Comparison of ENCODE assay signal across 8 mouse cellular contexts in the genomic region with DNA sequence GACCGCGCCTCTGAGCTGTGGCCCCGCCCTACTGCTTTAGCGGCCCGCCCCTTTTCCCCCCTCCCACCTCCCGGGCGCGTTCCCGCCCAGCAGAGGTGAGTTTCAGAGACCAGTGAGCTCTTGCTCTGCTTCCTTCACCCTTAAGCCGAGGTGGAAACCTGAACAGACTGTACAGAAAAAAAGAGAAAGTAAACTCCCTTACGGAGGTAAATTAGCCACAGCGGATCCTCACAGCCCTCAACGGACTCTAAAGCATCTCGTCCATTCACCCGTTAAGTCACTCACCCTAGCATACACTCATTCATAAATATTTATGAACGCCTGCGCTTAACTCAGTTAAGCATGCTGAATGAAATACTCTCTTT. TPM values are rescaled to one million over a fixed set of nuclear protein-coding genes. Genes with fewer than 3 reads are reported as not detected.
DNase-seq lines count a peak whose midpoint lies in the region; ATAC-seq and TF ChIP-seq lines count a peak whose summit lies in the region.

No protein-coding gene starts in this region.

- H3K79me2 ChIP-seq in macrophage (ENCODE audit: inconsistent target), result peaks cover 16% of the 10 kb centered on the region; the same call in 1 of the 2 replicates

- H3K4me3 ChIP-seq in heart, embryonic 10.5 days, result peak overlapping the region; percentile 82
- H3K4me3 ChIP-seq in E14TG2a.4 (replicated peaks; ENCODE audit: low read length) (peak overlapping the region; percentile 45; the same call in 1 of the 2 replicates), macrophage (ENCODE audit: inconsistent target) (peak overlapping the region; percentile 52)
- H3K4me3 ChIP-seq in forebrain, embryonic 16.5 days (replicated peaks; ENCODE audit: low read length), result peak overlapping the region; percentile 88

- peak overlapping the region; percentile 82 for H3K4me2 ChIP-seq in forebrain, embryonic 16.5 days (ENCODE audit: low read length)

- no peak for TF ChIP-seq CTCF in E14TG2a.4 (conservative IDR thresholded peaks at IDR 0.05; ENCODE audit: low read length)

- peaks cover 25% of the 10 kb centered on the region for H3K4me1 ChIP-seq in heart, embryonic 10.5 days
- peaks cover 24% of the 10 kb centered on the region for H3K4me1 ChIP-seq in E14TG2a.4 (replicated peaks; ENCODE audit: low read depth, low read length)
- H3K4me1 ChIP-seq in forebrain, embryonic 16.5 days (replicated peaks; ENCODE audit: control insufficient read depth, insufficient read depth, low read length), result peaks cover 14% of the 10 kb centered on the region

- no peak overlapping the region for H3K9ac ChIP-seq in forebrain, embryonic 16.5 days (replicated peaks; ENCODE audit: low read depth, low read length)

- DNase-seq in heart, embryonic 10.5 days (ENCODE audit: low spot score), result no peak
- DNase-seq in heart, adult 18-20 months, result no peak
- DNase-seq in layer of hippocampus, adult 18-20 months (ENCODE audit: low spot score in 2 of 2), result no peak
- DNase-seq in left cerebral cortex, adult 8-10 months (ENCODE audit: low spot score in 2 of 2), result no peak
- DNase-seq in kidney, adult 11 months, result no peak

- no peaks in the 10 kb centered on the region for H3K27me3 ChIP-seq in heart, embryonic 10.5 days (ENCODE audit: insufficient read depth, poor library complexity, severe bottlenecking)
- no peaks in the 10 kb centered on the region for H3K27me3 ChIP-seq in E14TG2a.4 (ENCODE audit: insufficient read depth, low read length)
- H3K27me3 ChIP-seq in forebrain, embryonic 16.5 days (replicated peaks; ENCODE audit: control insufficient read depth, insufficient read depth, low read length), result no peaks in the 10 kb centered on the region

- H3K9me3 ChIP-seq in heart, embryonic 10.5 days, result no peaks in the 10 kb centered on the region
- no peaks in the 10 kb centered on the region; the same call in 1 of the 2 replicates for H3K9me3 ChIP-seq in E14TG2a.4 (ENCODE audit: low read length)
- no peaks in the 10 kb centered on the region for H3K9me3 ChIP-seq in forebrain, embryonic 16.5 days (ENCODE audit: control insufficient read depth, low read length)

- ATAC-seq in forebrain, embryonic 16.5 days, result peak; percentile 70; the same call in 1 of the 2 replicates

- peak overlapping the region; percentile 98 for H3K27ac ChIP-seq in heart, embryonic 10.5 days
- H3K27ac ChIP-seq in forebrain, embryonic 16.5 days (ENCODE audit: low read length), result peak overlapping the region; percentile 86; the same call in 1 of the 2 replicates
- no peak overlapping the region for H3K27ac ChIP-seq in macrophage

- H3K36me3 ChIP-seq in heart, embryonic 10.5 days, result peaks cover 3% of the 10 kb centered on the region; the same call in 1 of the 2 replicates
- H3K36me3 ChIP-seq in E14TG2a.4 (ENCODE audit: insufficient read depth, low read length) (peaks cover 5% of the 10 kb centered on the region), macrophage (ENCODE audit: inconsistent target) (no peaks in the 10 kb centered on the region)
- H3K36me3 ChIP-seq in forebrain, embryonic 16.5 days (ENCODE audit: control insufficient read depth, insufficient read depth), result no peaks in the 10 kb centered on the region

- WGBS in heart, embryonic 10.5 days, result 3% methylated on average over 17 of the region's 17 CpGs
- WGBS in forebrain, embryonic 16.5 days, result under 1% methylated on average over 17 of the region's 17 CpGs
- 2% methylated on average over 15 of the region's 17 CpGs for WGBS in macrophage (ENCODE audit: missing documents)

RNA-seq across cellular contexts. Expression of gene Chml, which starts 0.3 kb away (rescaled TPM):
- polyA plus RNA-seq in heart, embryonic 10.5 days (2016; fragmentation: Nextera tagmentation; extraction: Ambion mirVana), result 4.3 and 6.2 TPM in 2 replicates
- total RNA-seq in heart, adult 18-20 months (2021), result 10 to 100 TPM in 1 of 2 experiments, 1 to 10 TPM in 1; 7.2 to 12.5 TPM
- 2.1 and 2.3 TPM in 2 replicates for polyA plus RNA-seq in forebrain, embryonic 16.5 days (2015; fragmentation: Nextera tagmentation; extraction: Ambion mirVana)
- 10 to 100 TPM in 7 of 26 experiments, 1 to 10 TPM in 19; 4.4 to 16.2 (median 8.4) TPM for total RNA-seq in macrophage (2018; cell fraction: chromatin; rRNA removed)
- 1 to 10 TPM; 2.9 to 6.9 (median 4.7) TPM for total RNA-seq in macrophage (2018; cell fraction: cytosol; rRNA removed)
- total RNA-seq in macrophage (2018; cell fraction: nucleus; rRNA removed), result 10 to 100 TPM in 11 of 26 experiments, 1 to 10 TPM in 15; 5.4 to 21.8 (median 8.8) TPM
- polyA plus RNA-seq in macrophage (2018), result 3.0 to 3.6 TPM (median 3.6 TPM) in 3 replicates
- 1 to 10 TPM; 3.5 to 4.7 TPM for total RNA-seq in layer of hippocampus, adult 18-20 months (2021)
- total RNA-seq in left cerebral cortex, adult 8-10 months (2022), result 1 to 10 TPM; 8.9 to 9.5 (median 9.2) TPM

RNA-seq across cellular contexts. Expression of gene Opn3, which starts 0.4 kb away (rescaled TPM):
- 10.8 and 13.7 TPM in 2 replicates for polyA plus RNA-seq in heart, embryonic 10.5 days (2016; fragmentation: Nextera tagmentation; extraction: Ambion mirVana)
- total RNA-seq in heart, adult 18-20 months (2021), result 1 to 10 TPM; 4.2 TPM
- 3.0 and 4.8 TPM in 2 replicates for polyA plus RNA-seq in forebrain, embryonic 16.5 days (2015; fragmentation: Nextera tagmentation; extraction: Ambion mirVana)
- 1 to 10 TPM in 1 of 26 experiments, under 1 TPM in 14, not detected in 11; 0.33 to 1.0 (median 0.58) TPM for total RNA-seq in macrophage (2018; cell fraction: chromatin; rRNA removed)
- 1 to 10 TPM; 1.7 to 3.5 (median 2.4) TPM for total RNA-seq in macrophage (2018; cell fraction: cytosol; rRNA removed)
- total RNA-seq in macrophage (2018; cell fraction: nucleus; rRNA removed), result 1 to 10 TPM in 20 of 26 experiments, under 1 TPM in 6; 0.71 to 2.6 (median 1.3) TPM
- polyA plus RNA-seq in macrophage (2018), result 1.8 to 4.1 TPM (median 2.8 TPM) in 3 replicates
- total RNA-seq in layer of hippocampus, adult 18-20 months (2021), result 1 to 10 TPM in 1 of 2 experiments, under 1 TPM in 1; 0.94 to 1.5 TPM
- 1 to 10 TPM; 4.9 to 5.8 (median 5.5) TPM for total RNA-seq in left cerebral cortex, adult 8-10 months (2022)

RNA-seq across cellular contexts. Expression of gene Wdr64, which starts 5.4 kb away (rescaled TPM):
- not detected in 2 replicates for polyA plus RNA-seq in heart, embryonic 10.5 days (2016; fragmentation: Nextera tagmentation; extraction: Ambion mirVana)
- total RNA-seq in heart, adult 18-20 months (2021), result not detected
- polyA plus RNA-seq in forebrain, embryonic 16.5 days (2015; fragmentation: Nextera tagmentation; extraction: Ambion mirVana), result not detected in 2 replicates
- total RNA-seq in macrophage (2018; cell fraction: chromatin; rRNA removed), result not detected
- not detected for total RNA-seq in macrophage (2018; cell fraction: cytosol; rRNA removed)
- not detected for total RNA-seq in macrophage (2018; cell fraction: nucleus; rRNA removed)
- not detected in 3 replicates for polyA plus RNA-seq in macrophage (2018)
- total RNA-seq in layer of hippocampus, adult 18-20 months (2021), result not detected
- total RNA-seq in left cerebral cortex, adult 8-10 months (2022), result not detected
